ENCODE assay signal across 8 mouse cellular contexts in genomic region chr16:43506771-43507405, GRCm38 (mm10).
DNase-seq lines count a peak whose midpoint lies in the region; ATAC-seq lines count a peak whose summit lies in the region.

No protein-coding gene starts in this region.

- H3K9ac ChIP-seq in lung, embryonic 16.5 days (ENCODE audit: low read length) = peak overlapping the region; percentile 46; the same call in 1 of the 2 replicates
- H3K9ac ChIP-seq in hindbrain, embryonic 12.5 days = peak overlapping the region; percentile 68
- H3K9ac ChIP-seq in neural tube, embryonic 14.5 days (replicated peaks; ENCODE audit: low read depth, low read length) = peak overlapping the region; percentile 81

- peak overlapping the region; percentile 26 for H3K4me3 ChIP-seq in lung, embryonic 16.5 days (ENCODE audit: low read length)
- H3K4me3 ChIP-seq in hindbrain, embryonic 12.5 days = peak overlapping the region; percentile 37
- peak overlapping the region; percentile 46 for H3K4me3 ChIP-seq in neural tube, embryonic 14.5 days (ENCODE audit: low read depth, low read length)

- peaks cover 16% of the 10 kb centered on the region for H3K4me1 ChIP-seq in lung, embryonic 16.5 days (replicated peaks; ENCODE audit: control insufficient read depth, insufficient read depth, low read length)
- peaks cover 46% of the 10 kb centered on the region for H3K4me1 ChIP-seq in hindbrain, embryonic 12.5 days
- peaks cover 17% of the 10 kb centered on the region for H3K4me1 ChIP-seq in neural tube, embryonic 14.5 days (ENCODE audit: control insufficient read depth, insufficient read depth, low read length)

- ATAC-seq in lung, embryonic 16.5 days (ENCODE audit: low read depth) = peak; percentile 72; the same call in 1 of the 2 replicates
- no peak for ATAC-seq in hindbrain, embryonic 12.5 days (ENCODE audit: low FRiP score)
- no peak for ATAC-seq in neural tube, embryonic 14.5 days (ENCODE audit: low read depth)

- H3K36me3 ChIP-seq in lung, embryonic 16.5 days (ENCODE audit: control insufficient read depth, insufficient read depth, low read length) = no peaks in the 10 kb centered on the region
- H3K36me3 ChIP-seq in hindbrain, embryonic 12.5 days = no peaks in the 10 kb centered on the region
- H3K36me3 ChIP-seq in neural tube, embryonic 14.5 days (ENCODE audit: control insufficient read depth, insufficient read depth, low read length) = no peaks in the 10 kb centered on the region

- 23% methylated on average over 10 of the region's 10 CpGs for WGBS in lung, embryonic 16.5 days
- WGBS in hindbrain, embryonic 12.5 days = 27% methylated on average over 10 of the region's 10 CpGs
- 24% methylated on average over 10 of the region's 10 CpGs for WGBS in neural tube, embryonic 14.5 days

- H3K9me3 ChIP-seq in lung, embryonic 16.5 days (ENCODE audit: control insufficient read depth, low read length) = no peaks in the 10 kb centered on the region
- H3K9me3 ChIP-seq in hindbrain, embryonic 12.5 days (replicated peaks) = no peaks in the 10 kb centered on the region
- H3K9me3 ChIP-seq in neural tube, embryonic 14.5 days (ENCODE audit: control insufficient read depth, low read length) = no peaks in the 10 kb centered on the region

- H3K27ac ChIP-seq in lung, embryonic 16.5 days (ENCODE audit: low read length) = no peak overlapping the region
- H3K27ac ChIP-seq in hindbrain, embryonic 12.5 days = peak overlapping the region; percentile 84
- peak overlapping the region; percentile 64 for H3K27ac ChIP-seq in neural tube, embryonic 14.5 days (ENCODE audit: low read depth, low read length)

- H3K27me3 ChIP-seq in lung, embryonic 16.5 days (ENCODE audit: control insufficient read depth, insufficient read depth, low read depth, low read length) = no peaks in the 10 kb centered on the region
- no peaks in the 10 kb centered on the region for H3K27me3 ChIP-seq in hindbrain, embryonic 12.5 days
- H3K27me3 ChIP-seq in neural tube, embryonic 14.5 days (ENCODE audit: control insufficient read depth, insufficient read depth, low read length) = no peaks in the 10 kb centered on the region

- peak; percentile 47 for DNase-seq in cerebellum, adult 9-10 months
- DNase-seq in cerebellum, postnatal 36 days = no peak
- no peak for DNase-seq in lung, adult 18-20 months
- DNase-seq in yolk sac, embryonic 10.5 days (ENCODE audit: low spot score) = no peak
- DNase-seq in right cerebral cortex, postnatal 14 days = no peak

- H3K4me2 ChIP-seq in lung, embryonic 16.5 days (ENCODE audit: low read depth, low read length) = peak overlapping the region; percentile 35
- H3K4me2 ChIP-seq in hindbrain, embryonic 12.5 days (replicated peaks) = peak overlapping the region; percentile 75
- peak overlapping the region; percentile 72 for H3K4me2 ChIP-seq in neural tube, embryonic 14.5 days (ENCODE audit: low read depth, low read length)
